Mouse (Mus musculus) lung, adult 2 months (tissue): ENCODE data around the gene Miga2. TPM values are rescaled to one million over a fixed set of nuclear protein-coding genes. Genes with fewer than 3 reads are reported as not detected.
A peak's percentile ranks its signal among the peaks of the same experiment; 100 is the strongest.
"Not testable (repeated sequence)": the region's sequence is repeated elsewhere in the genome, so short reads cannot be mapped to it uniquely, and the experiment has no call there.

Experiments used
- DNase-seq: peaks from one replicate; pipeline ENCODE4 v3.0.0; 2022
- H3K4me1 ChIP-seq: fragments of 200-500 bp; 2 replicates; pipeline ENCODE4 v1.6.1; 2011; ENCODE audit warnings: low read length; ENCODE audit not compliant: control insufficient read depth, insufficient read depth
- H3K4me3 ChIP-seq: fragments of 200-500 bp; replicated peaks from 2 replicates; pipeline ENCODE3; 2011; ENCODE audit warnings: low read depth, mild to moderate bottlenecking, control low read depth, low read length; ENCODE audit errors: extremely low read depth
- CTCF ChIP-seq: fragments of 200-500 bp; IDR thresholded peaks from 2 replicates; pipeline ENCODE4 v1.5.1; 2011; ENCODE audit warnings: mild to moderate bottlenecking, low read length, control low read depth; ENCODE audit not compliant: insufficient read depth
- POLR2A ChIP-seq: fragments of 200-500 bp; IDR thresholded peaks from 2 replicates; pipeline ENCODE4 v1.6.1; 2011; ENCODE audit warnings: low read depth, mild to moderate bottlenecking, control low read depth, low read length, borderline replicate concordance; ENCODE audit errors: extremely low read depth
- WGBS: fragments of 180-500 bp; shearing (Covaris S2); methylation state at CpG from one replicate; pipeline ENCODE4 v1.1.7; 2018; 5-methylcytosine and 5-hydroxymethylcytosine counted together
- polyA plus RNA-seq: library from polyadenylated mRNA; depleted of rRNA; stranded (reverse); fragments of >200 nt; gene quantifications from 2 replicates; pipeline ENCODE4 v1.2.3, GENCODE M21; 2012; rRNA removed

Gene Miga2
- polyA plus RNA-seq, 1 experiment, result 36.1 TPM

- peak overlapping the region; percentile 93 for H3K4me3 ChIP-seq
- no peak for DNase-seq
- 2% methylated on average over 7 of the region's 7 CpGs for WGBS
- TF ChIP-seq CTCF (no peak), POLR2A (no peak)
- H3K4me1 ChIP-seq, result peaks cover 5% of the 10 kb centered on the region
Measured at GRCm38 (mm10) chr2:30416649-30416965, 52.6 kb downstream of the Miga2 start.

GRCm38 (mm10) chr2:30417154-30417553 is 53.1 kb downstream of the Miga2 start:
- WGBS, result 58% methylated on average over 6 of the region's 6 CpGs

GRCm38 (mm10) chr2:30417595-30418165 is 53.6 kb downstream of the Miga2 start:
- DNase-seq, result no peak
- no peak overlapping the region for H3K4me3 ChIP-seq
- TF ChIP-seq POLR2A (no peak), CTCF (no peak)
- 48% methylated on average over 5 of the region's 5 CpGs for WGBS
- peaks cover 5% of the 10 kb centered on the region for H3K4me1 ChIP-seq

More at GRCm38 (mm10) chr2:30417154-30417553, 53.1 kb downstream of the Miga2 start:
- H3K4me1 ChIP-seq, DNase-seq, H3K4me3 ChIP-seq: not testable (repeated sequence)

- TF ChIP-seq POLR2A (no peak), CTCF (no peak)
- no peak overlapping the region for H3K4me3 ChIP-seq
- peaks cover 5% of the 10 kb centered on the region for H3K4me1 ChIP-seq
- DNase-seq, result no peak
- WGBS, result 75% methylated on average over 6 of the region's 6 CpGs
Measured at GRCm38 (mm10) chr2:30418259-30418658, 54.2 kb downstream of the Miga2 start.

- no peak for DNase-seq
- H3K4me3 ChIP-seq, result no peak overlapping the region
- H3K4me1 ChIP-seq, result no peaks in the 10 kb centered on the region
- TF ChIP-seq POLR2A (no peak), CTCF (no peak)
- WGBS, result 64% methylated on average over 10 of the region's 10 CpGs
Measured at GRCm38 (mm10) chr2:30419112-30419511, 55.1 kb downstream of the Miga2 start.

GRCm38 (mm10) chr2:30421432-30421831 is 57.4 kb downstream of the Miga2 start:
- Histone ChIP-seq H3K4me1 (no peaks in the 10 kb centered on the region), H3K4me3 (no peak overlapping the region)
- WGBS, result 69% methylated on average over 4 of the region's 4 CpGs
- TF ChIP-seq CTCF (no peak), POLR2A (no peak)
- DNase-seq, result no peak

GRCm38 (mm10) chr2:30429156-30429555 is 65.1 kb downstream of the Miga2 start:
- TF ChIP-seq CTCF (no peak), POLR2A (no peak)
- H3K4me1 ChIP-seq, result no peaks in the 10 kb centered on the region
- no peak overlapping the region for H3K4me3 ChIP-seq
- peak; percentile 45 for DNase-seq

Other genes with a start within 250 kb of the Miga2 start
- gene Zer1, start 239.6 kb upstream of the Miga2 start, polyA plus RNA-seq, result 52.0 and 56.6 TPM in 2 replicates
- 43.3 and 56.6 TPM in 2 replicates for gene Tbc1d13, start 230.5 kb upstream of the Miga2 start, polyA plus RNA-seq
- 58.1 and 87.9 TPM in 2 replicates for gene Endog, start 192.7 kb upstream of the Miga2 start, polyA plus RNA-seq
- 18.3 and 18.8 TPM in 2 replicates for gene Spout1, start 185.8 kb upstream of the Miga2 start, polyA plus RNA-seq
- 23.5 and 51.9 TPM in 2 replicates for gene Kyat1, start 158.4 kb upstream of the Miga2 start, polyA plus RNA-seq
- 56.5 and 66.7 TPM in 2 replicates for gene Lrrc8a, start 126.5 kb upstream of the Miga2 start, polyA plus RNA-seq
- 11.6 and 18.8 TPM in 2 replicates for gene Gm28035, start 123.7 kb upstream of the Miga2 start, polyA plus RNA-seq
- 16.0 and 23.9 TPM in 2 replicates for gene Phyhd1, start 98.0 kb upstream of the Miga2 start, polyA plus RNA-seq
- gene Gm28038, start 83.2 kb upstream of the Miga2 start, polyA plus RNA-seq, result not detected in 2 replicates
- 21.1 and 22.2 TPM in 2 replicates for gene Dolk, start 77.9 kb upstream of the Miga2 start, polyA plus RNA-seq
- gene Nup188, start 77.8 kb upstream of the Miga2 start, polyA plus RNA-seq, result 27.3 and 28.1 TPM in 2 replicates
- gene Sh3glb2, start 4.9 kb upstream of the Miga2 start, polyA plus RNA-seq, result 132 and 136 TPM in 2 replicates
- gene Dolpp1, start 28.0 kb downstream of the Miga2 start, polyA plus RNA-seq, result 49.1 and 55.6 TPM in 2 replicates
- 89.2 and 103 TPM in 2 replicates for gene Crat, start 51.6 kb downstream of the Miga2 start, polyA plus RNA-seq
- gene Ptpa, start 51.8 kb downstream of the Miga2 start, polyA plus RNA-seq, result 131 and 136 TPM in 2 replicates
- 12.6 and 22.5 TPM in 2 replicates for gene Ier5l, start 110.0 kb downstream of the Miga2 start, polyA plus RNA-seq
- 0.69 and 1.6 TPM in 2 replicates for gene Cstad, start 230.8 kb downstream of the Miga2 start, polyA plus RNA-seq